Mouse (Mus musculus) left cerebral cortex, postnatal 36 days (tissue): Measurements from ENCODE around the gene Tmem233. TPM values are rescaled to one million over a fixed set of nuclear protein-coding genes. Genes with fewer than 3 reads are reported as not detected.

Experiments used
- DNase-seq, 2 experiments: peaks; one replicate each; pipeline ENCODE4 v3.0.0; 2021 to 2022; ENCODE audit warnings: low spot score in 2 of 2, mixed read lengths in 1 of 2
- intact Hi-C: fragments of 180-260 bp; cut with DNase I; formaldehyde crosslinking; loops from one replicate; pipeline ENCODE4 v1.15.1; 2025
- total RNA-seq, 2 experiments: library from RNA; stranded (reverse); gene quantifications; 2 replicates each; pipeline ENCODE4 v1.2.3; 2021

The Tmem233 gene
- total RNA-seq, 2 experiments from 2014 or later: not detected

DNA sequence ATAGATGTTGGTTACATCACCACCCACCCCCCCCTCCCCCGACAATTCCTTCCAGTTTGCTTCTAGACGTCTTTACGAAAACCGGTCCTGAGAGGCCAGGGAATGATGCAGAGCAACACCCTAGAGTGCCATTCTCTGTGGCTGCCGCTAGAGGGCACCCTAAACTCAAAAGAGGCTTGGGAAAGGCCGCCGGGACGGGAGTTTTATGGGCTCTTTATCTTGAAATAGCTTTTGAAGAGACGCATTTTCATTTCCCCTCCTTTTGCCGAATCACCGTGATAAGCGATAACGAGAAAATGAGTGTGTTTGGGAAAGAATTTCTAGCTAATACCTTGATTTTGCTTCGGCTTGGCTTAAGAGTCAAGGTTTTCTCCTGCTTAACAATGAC lies 51.9 kb downstream of the Tmem233 start:
- intact Hi-C loops: loop anchor here (5.0 kb wide), 1 partner anchor 1066 kb away; no protein-coding TSS in a partner anchor

DNA sequence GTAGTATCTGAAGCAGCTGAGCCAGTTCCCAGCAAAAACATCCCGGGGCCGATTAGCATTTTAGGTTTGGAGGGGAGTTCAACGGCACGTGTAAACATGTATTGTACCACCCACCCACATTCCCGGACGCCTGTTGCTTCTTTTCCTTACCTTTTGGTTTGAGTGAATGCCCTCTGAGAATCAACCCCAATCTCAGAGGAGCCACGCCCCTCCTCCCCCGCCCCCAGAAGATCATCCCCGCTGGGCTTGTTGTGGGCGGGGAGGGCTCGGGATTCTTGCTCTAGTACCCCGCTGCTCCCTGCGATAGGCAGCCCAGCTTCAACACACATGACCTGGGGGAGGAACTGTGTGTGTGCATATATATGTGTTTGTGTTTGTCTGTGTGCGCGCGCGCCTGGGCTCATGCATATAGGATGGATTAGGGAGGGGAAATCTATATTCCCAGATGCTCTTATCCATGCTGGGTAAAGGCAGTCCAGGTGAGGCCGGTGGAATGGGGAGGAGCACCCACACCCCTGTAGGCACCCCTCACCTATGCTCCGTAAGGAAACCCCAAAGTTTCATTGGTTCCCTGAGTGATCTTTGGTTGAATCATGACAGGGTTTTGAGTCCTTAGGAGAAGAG lies 52.4 kb downstream of the Tmem233 start:
- intact Hi-C loops: loop anchor here (5.0 kb wide), 1 partner anchor 1067 kb away; no protein-coding TSS in a partner anchor
- no peak for DNase-seq

More for the DNA sequence above, 51.9 kb downstream of the Tmem233 start:
- DNase-seq: peak; percentile 59 to 65

DNA sequence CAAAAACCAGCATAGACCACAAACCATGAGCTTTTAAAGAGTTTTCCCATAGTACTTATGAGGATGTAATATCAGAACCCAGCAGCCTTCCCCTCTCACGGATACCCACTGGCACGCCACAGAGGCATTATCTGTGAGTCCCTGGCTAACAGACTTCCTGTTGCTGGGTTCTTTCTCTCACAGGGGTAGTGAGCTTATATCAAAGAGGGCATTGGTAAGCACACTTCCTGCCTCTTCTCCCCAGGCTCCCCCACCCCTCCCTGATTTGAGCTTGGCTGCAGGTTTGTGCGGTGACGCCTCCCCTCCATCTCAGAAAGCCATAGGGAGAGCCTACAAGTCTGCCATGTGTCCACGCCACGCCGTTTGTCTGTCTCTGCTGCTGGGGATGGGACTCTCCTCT lies 54.0 kb downstream of the Tmem233 start:
- DNase-seq: no peak
- intact Hi-C loops: no loop called here

DNA sequence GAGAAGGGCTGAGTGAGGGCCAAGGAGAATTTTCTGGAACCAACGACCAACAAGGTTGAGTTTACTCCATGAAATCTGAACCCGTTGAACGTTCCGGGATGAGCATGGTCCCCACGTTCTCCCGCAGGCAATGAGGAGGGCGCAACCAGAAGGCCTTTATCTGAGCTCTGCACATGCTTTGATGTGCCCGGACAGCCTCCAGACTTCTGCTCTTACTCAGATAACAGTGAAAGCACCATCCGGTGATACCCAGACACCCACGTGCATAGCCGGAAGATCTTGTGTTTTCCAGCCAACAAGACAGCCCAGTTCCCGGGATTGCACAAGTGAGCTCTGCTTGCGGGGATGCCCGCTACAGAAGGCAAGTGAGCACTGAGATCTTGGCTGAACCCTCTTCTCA lies 56.5 kb downstream of the Tmem233 start:
- intact Hi-C loops: no loop called here
- no peak for DNase-seq

DNA sequence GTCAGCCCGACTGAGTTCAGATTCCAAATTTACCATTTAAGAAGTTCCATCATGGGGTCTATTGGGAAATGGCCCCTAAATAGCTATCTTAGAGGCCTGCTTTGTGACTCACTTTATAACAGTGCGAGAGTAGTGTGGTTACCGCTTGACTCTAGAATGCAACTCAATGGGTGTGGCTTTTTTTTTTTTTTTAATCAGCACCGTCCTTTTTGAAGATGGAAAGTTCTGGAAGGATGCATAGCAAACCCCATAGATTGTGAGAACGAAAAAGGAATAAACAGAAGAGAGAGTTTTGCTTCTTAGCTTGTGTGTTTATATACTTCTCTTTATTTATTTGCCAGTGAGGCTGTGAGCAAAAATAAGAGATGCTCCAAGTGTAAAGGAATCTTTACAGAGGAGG lies 56.9 kb downstream of the Tmem233 start:
- DNase-seq: no peak
- intact Hi-C loops: no loop called here

DNA sequence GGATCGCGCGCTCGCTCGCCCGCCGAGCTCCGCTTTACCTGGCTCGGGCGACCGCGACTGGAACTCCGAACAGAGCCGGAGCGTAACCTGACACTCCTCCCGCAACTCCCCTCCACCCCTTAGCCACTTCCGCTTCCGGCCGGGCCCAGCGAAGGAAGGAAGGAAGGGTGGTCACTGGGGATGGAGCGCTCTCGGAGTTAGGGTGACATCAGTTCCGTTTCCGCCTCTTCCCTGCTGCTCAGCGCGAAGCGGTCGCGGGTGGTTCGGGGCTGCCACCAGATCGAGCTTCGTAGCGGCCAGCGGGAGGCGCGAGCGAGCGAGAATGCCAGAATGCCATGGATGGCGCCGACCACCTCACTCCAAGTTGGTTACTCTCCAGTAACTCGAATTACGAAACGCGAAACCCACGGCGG lies 58.7 kb downstream of the Tmem233 start, which contains the start of gene Prkab1:
Prkab1 (minus strand) TSS at position 182 of the 413 bp plus-strand sequence.
- peak; percentile 90 to 92 for DNase-seq
- intact Hi-C loops: no loop called here

DNA sequence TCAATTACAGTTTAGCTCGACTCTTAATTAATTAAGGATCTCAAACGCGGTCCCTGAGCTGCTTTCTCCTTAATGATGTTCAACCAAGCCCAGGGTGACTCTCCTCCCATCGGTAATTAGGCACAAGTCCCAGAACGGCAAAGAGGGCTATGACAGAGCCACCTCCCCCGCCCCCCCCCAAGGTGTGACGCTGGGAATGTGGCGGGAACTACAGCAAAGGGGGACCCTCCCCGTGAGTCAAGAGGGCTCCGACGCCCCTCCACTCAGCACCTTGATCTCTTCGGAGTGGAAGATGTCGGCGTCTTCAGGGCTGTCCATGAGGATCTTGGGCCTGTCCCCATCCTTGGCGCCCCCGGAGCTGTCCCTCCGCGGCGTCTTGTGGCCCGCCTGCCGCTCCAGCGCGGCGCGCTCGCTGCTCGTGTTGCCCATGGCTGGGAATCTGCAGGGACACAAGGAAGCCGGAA lies 59.2 kb downstream of the Tmem233 start:
- intact Hi-C loops: no loop called here
- no peak for DNase-seq

DNA sequence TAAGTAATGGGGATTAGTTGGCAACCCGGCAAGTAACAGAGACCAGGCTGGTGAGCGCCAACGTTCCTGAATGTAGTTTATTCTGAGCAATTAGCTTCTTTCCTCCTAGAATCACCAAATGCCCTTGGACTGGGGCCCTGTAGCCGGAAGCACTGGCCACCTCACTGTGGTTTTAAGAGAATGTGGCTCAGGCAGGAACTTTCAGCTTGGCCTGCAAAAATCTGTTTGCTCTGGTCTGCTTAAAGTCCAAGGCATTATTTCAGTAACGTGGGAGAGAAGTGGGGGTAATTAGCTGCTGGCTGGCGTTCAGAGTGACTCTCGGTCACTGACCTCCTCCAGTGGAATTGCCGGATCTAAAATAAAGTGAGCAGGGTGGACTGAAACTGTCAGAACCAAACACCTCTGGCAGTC lies 59.8 kb downstream of the Tmem233 start:
- no peak for DNase-seq
- intact Hi-C loops: no loop called here

DNA sequence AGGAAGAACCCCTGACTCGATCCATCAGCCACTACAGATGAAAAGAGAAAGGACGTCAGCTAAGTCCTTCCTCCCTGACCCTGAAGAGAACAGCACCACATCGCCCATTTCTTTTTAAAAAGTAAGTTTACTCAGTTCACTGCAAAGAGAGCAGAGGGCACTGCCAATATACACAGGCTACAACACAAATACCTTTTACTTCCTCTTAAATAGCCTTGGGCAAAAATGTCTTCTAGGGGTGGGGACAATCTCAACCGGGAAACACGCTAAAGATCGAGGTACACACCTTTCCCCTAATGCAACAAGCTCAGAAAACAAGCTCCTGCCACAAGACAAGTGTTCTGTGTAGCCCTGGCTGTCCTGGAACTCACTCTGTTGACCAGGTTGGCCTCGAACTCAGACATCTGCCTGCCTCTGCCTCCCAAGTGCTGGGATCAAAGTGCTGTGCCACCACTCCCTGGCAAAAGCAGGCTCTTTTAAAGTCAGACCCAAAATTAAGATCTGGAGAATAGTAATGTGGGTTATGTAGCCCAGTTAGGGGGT lies 60.3 kb downstream of the Tmem233 start:
- DNase-seq: no peak
- intact Hi-C loops: no loop called here

DNA sequence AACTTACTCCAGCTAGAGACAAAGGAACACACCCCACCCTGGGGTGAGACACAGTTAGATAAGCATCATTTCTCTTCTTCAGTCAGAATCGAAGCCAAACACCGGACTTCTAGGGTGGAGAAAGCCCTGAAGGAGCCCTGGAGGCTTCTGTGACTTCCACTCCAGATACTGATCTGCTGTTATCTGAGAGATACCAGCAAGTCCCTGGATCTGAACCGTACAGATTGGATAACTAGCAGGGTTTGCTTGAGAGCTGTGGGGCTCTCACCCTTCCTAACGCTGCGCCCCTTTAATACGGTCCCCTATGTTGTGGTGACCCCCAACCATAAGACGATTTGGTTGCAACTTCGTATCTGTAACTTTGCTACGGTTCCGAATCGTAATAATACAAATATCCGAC lies 60.9 kb downstream of the Tmem233 start:
- intact Hi-C loops: no loop called here
- no peak for DNase-seq

DNA sequence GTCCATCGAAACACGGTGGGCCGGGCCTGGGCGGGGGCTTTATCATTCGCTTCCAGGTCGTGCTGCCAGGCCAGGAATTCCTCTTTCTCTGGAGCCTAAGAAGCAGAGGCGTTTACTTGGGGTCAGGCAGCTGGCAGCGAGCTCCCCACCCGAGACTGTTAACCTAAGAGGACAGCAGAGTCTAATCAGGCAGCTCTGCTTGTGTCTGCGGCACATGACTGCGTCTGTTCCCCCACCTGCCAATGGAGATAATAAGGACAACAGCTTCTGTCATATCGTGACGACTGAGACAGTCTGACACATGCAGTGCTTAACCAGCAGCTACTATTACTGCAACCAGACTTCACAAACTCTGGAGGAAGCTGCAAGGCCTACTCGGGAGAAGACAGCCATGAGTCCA lies 61.5 kb downstream of the Tmem233 start:
- intact Hi-C loops: no loop called here

DNA sequence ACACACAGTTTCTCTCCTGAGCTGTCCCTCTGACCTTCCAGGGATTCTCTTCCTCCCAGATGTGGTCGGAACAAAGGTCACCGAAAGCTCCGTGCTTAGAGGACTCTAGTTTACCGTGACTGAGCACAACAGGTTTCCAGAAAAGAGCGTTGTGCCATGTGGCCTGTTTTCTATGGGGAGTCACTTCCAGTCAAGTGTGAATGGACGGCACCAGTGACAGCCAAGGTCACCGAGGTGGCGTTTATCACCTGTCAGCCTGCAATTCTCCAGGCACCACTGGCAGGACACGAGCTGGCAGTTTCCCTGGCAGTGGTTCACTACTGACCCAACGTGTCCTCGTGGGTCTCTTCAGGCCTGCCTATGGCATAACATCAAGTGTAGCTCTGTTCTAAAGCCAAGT lies 63.7 kb downstream of the Tmem233 start:
- intact Hi-C loops: no loop called here

More for the DNA sequence above, 61.5 kb downstream of the Tmem233 start:
- DNase-seq: no peak

DNA sequence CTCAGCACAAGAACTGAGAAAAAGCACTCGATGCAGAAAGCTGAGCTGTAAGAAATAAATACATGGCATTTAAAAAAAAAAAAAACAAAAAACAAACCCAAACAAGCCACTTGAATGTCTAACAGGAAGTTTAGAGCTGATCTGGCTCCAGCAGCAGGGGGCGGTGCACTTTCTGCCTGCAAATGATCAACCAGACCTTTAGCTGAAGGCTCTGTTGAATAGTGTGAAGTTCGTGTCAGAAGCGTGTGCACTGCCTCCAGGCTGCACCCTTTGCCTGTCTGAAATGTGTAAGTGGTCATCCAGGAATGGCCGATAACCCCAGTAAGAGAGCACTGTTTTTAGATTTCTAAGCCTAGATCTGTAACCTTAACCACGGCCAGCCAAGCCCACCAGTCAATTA lies 64.3 kb downstream of the Tmem233 start:
- DNase-seq: no peak
- intact Hi-C loops: no loop called here

More for the DNA sequence above, 63.7 kb downstream of the Tmem233 start:
- DNase-seq: no peak

DNA sequence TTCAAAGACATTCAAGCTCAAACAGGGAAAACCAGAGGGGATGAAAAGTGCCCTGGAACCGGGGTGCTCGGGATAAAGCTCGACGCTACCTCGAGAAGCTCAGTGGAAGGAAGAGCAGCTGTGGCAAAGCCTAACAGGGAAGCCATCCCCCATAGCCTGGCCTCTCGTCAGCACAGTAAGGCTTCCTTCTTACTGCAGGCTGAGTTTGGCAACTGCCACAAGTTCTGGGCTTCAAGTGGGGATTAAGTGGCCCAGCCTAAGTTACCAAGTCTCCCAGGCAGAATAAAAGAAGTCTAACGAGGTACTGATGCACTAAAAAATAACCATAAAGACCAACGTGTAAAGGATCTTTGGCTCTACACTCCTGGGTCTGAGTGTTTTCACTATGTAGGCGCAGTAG lies 64.8 kb downstream of the Tmem233 start:
- intact Hi-C loops: no loop called here
- no peak for DNase-seq

DNA sequence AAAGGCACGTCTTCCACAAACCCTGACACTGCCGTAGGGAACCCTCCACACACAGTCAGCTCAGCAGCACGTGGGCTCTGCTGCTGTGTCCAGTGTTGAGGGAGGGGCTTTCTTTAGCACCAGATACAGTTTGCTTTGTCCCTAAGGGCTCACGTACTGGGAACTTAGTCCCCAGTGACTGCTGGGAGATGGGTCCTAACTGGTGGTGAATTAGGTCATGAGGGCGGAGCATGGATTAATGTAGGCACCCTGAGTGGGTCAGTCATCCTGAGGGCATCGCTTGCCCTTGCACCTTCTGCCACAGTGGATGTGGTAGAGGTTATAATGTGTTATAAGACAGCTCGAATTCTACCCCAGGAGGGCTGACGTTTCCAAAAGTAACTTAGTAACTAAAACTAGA lies 65.7 kb downstream of the Tmem233 start:
- intact Hi-C loops: no loop called here
- DNase-seq: no peak

DNA sequence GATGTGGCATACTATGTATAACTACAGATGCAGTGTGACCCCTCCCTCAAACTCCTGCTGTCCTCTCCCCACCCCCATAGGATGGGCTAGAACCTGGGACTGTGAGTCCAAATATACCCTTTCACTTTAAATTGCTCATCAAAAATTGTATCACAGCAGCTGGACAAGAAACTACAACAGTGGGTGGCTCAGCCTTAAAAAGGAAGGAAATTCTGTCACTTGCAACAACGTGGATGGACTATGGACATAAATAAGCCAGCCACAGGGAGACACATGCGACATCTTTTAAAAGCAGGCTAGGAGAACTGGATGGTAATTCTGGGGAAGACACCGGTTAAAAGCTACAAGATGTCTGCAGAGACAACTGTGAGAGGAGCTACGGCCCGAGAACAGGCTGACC lies 66.5 kb downstream of the Tmem233 start:
- intact Hi-C loops: no loop called here
- DNase-seq: no peak

DNA sequence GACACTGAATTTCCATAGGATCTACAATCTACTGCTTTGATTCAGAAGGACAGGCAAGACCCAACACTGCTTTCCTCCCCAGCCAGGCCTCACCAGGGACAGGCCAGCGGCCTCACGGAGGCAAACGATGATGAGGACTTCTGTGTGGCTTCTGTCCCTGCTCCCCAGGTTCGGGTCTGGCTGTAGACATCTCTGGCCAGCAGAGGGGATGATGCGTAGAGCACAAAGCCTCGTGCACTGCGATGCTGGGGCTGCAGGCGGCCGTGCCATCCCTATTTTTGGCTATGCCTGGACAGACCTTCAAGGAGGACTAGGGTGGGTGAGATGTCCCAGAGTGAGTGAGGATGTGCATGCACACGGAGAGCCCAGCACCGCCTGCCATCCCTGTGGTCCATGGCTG lies 68.8 kb downstream of the Tmem233 start:
- intact Hi-C loops: no loop called here
- no peak for DNase-seq

DNA sequence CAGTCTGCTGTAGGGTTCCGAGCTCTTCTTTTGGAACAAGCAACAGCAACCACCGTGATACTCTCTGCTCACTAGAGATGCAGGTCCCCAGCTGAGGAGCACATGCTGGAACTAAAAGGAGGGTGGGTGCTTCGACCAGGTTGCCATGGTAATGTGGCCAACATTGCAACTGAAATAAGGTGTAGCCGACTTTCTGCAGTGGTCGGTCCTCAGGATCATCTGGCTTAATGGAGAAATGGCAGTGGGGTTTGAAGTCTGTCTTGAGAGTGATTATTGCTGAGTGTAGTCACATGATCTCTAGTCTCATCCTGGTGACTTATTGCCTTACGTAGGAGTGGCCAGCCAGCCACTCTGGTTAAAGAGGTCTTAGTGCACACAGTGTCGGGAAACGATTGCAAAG lies 69.2 kb downstream of the Tmem233 start:
- no peak for DNase-seq
- intact Hi-C loops: no loop called here

DNA sequence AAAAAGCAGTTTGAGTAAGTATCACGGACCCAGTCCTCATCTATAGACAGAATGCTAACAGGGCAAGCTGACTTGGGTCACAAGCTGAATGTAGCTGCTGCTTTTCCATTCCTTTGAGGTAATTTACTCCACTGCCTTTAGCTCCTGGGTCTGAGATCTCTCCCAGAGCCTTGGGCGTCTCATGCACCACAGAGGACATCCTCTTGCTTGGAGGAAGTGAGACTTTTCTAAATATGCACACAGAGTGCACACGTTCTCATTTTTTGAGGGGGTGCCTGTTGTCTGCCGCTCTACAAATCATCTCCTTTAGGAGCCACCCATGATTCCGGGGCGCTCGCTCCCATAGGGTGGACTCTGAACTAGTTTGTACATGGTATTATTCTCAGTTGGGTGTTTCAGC lies 70.5 kb downstream of the Tmem233 start:
- intact Hi-C loops: no loop called here
- no peak for DNase-seq

DNA sequence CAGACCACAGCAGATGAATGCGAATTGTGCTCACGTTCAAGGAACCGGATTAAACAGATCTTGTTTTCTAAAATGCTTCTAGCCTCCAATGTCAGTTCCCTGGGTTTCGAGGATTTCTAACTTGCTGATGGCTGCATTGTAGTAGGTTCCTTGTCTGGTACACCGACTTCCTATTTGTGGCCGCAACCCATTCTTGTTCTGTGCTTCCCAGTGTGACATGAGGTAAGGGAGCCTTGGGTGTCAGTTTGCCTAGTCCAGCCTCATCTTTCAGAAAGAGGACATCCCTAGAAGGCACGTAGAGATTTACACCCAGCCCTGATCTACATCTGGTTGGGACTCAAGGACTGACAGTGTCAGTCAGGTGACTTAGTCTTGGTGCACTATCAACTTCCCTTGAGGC lies 71.3 kb downstream of the Tmem233 start:
- intact Hi-C loops: no loop called here

DNA sequence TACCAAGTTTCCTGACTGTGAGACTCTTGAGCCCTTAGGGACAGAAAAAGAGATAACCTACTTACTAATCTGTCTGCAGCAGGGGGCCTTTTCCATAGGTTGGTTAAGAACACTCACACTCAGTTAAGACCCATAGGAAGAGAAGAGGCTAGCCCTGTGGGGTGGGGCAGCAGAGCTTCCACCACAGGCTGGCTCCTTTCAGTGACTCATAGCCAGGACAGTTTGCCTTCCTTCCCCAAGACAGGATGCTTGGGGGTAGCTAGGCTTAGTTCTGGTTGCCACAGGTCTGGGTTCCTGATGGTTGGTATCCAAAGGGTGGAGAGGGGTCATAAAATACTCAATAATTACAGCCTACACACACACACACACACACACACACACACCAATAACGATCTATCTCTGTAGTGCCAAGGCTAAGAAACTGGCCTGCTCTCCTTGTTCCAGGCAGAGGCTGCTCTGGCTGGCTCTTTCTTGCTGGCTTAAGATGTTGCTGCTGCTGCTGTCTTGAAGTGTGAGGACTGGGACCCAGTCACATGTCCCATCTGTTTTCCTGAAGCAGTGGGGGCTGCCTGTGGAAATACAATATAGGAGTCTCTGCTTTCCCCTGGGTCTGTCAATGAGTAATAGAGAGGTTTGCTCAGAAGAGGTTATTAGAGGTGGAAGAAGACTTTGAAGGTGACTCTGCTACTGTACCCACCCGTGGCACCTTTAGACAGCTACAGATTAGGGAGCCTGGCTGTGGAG lies 73.0 kb downstream of the Tmem233 start:
- intact Hi-C loops: no loop called here
- no peak for DNase-seq

More for the DNA sequence above, 71.3 kb downstream of the Tmem233 start:
- no peak for DNase-seq
